Mouse (Mus musculus) gastrocnemius, adult 2 months (tissue): ENCODE results near the gene Rbbp4. TPM values are rescaled to one million over a fixed set of nuclear protein-coding genes. Genes with fewer than 3 reads are reported as not detected.
A peak's percentile ranks its signal among the peaks of the same experiment; 100 is the strongest.

Source experiments
- DNase-seq: peaks from one replicate; pipeline ENCODE4 v3.0.0; 2022
- H3K27ac ChIP-seq: fragments of 200-600 bp; 2 replicates; pipeline ENCODE4 v1.8.1; 2022; ENCODE audit warnings: mild to moderate bottlenecking
- H3K4me3 ChIP-seq: fragments of 200-600 bp; 2 replicates; pipeline ENCODE4 v1.8.1; 2022; ENCODE audit warnings: mild to moderate bottlenecking, moderate library complexity
- CTCF ChIP-seq: fragments of 200-600 bp; IDR thresholded peaks from 2 replicates; pipeline ENCODE4 v1.8.1; 2022; ENCODE audit warnings: antibody characterized with exemption, mild to moderate bottlenecking, moderate library complexity
- intact Hi-C: fragments of 180-260 bp; cut with DNase I; formaldehyde crosslinking; loops from one replicate; pipeline ENCODE4 v1.15.1; 2025
- long read RNA-seq, 2 experiments: library from polyadenylated mRNA; stranded (forward); transcript quantifications; one replicate each; pipeline ENCODE4 v2.0.0; 2021
- total RNA-seq, 2 experiments: library from RNA; stranded (reverse); gene quantifications; 2 replicates each; pipeline ENCODE4 v1.2.3; 2021

Gene Rbbp4
- total RNA-seq: 10 to 100 TPM; 38.5 to 46.9 TPM
- long read RNA-seq, experiment 1, full-length matches to known transcripts: 1 of 8 reads
- long read RNA-seq, experiment 1, partial matches to known transcripts: 2 of 8 reads
- long read RNA-seq, experiment 1, other reads (novel, unspliced or antisense): 5 of 8 reads
- long read RNA-seq, experiment 2, full-length matches to known transcripts: 2 of 7 reads
- long read RNA-seq, experiment 2, partial matches to known transcripts: 1 of 7 reads
- long read RNA-seq, experiment 2, other reads (novel, unspliced or antisense): 4 of 7 reads

GRCm38 (mm10) chr4:129335216-129336074, at the start of gene Rbbp4, which contains the start of gene Zbtb8os:
TSS of gene Rbbp4 (minus strand) at chr4:129335370.
TSS of gene Zbtb8os (plus strand) at chr4:129335695.
- intact Hi-C loops: no loop called here
- peak; percentile 99 for DNase-seq
- Histone ChIP-seq H3K4me3 (peak within 1 kb of the TSS; percentile 82), H3K27ac (peak within 1 kb of the TSS; percentile 98)
- peak; percentile 22; the same call in 1 of the 2 replicates for TF ChIP-seq CTCF

- intact Hi-C loops: no loop called here
- DNase-seq: peak; percentile 46
- no peak for TF ChIP-seq CTCF
- Histone ChIP-seq H3K27ac (no peak overlapping the region), H3K4me3 (peak overlapping the region; percentile 11; the same call in 1 of the 2 replicates)
Observed at GRCm38 (mm10) chr4:129384440-129384839, 49.3 kb upstream of the Rbbp4 start.

- no peak for DNase-seq
- TF ChIP-seq CTCF: no peak
- Histone ChIP-seq H3K4me3 (peak overlapping the region; percentile 55), H3K27ac (0 out of 2 replicates have a peak overlapping the region, but pooled peaks have one; percentile 12)
- intact Hi-C loops: no loop called here
Observed at GRCm38 (mm10) chr4:129383586-129383985, 48.4 kb upstream of the Rbbp4 start.

GRCm38 (mm10) chr4:129382488-129382887, 47.3 kb upstream of the Rbbp4 start:
- Histone ChIP-seq H3K4me3 (peak overlapping the region; percentile 55), H3K27ac (peak overlapping the region; percentile 43)
- TF ChIP-seq CTCF: no peak
- intact Hi-C loops: no loop called here
- peak; percentile 20 for DNase-seq

- DNase-seq: no peak
- peak overlapping the region; percentile 43; the same call in 1 of the 2 replicates for H3K27ac ChIP-seq
- no peak overlapping the region for H3K4me3 ChIP-seq
- intact Hi-C loops: no loop called here
- TF ChIP-seq CTCF: no peak
Observed at GRCm38 (mm10) chr4:129382029-129382428, 46.9 kb upstream of the Rbbp4 start.

- DNase-seq: no peak
- intact Hi-C loops: no loop called here
- H3K27ac ChIP-seq: no peak overlapping the region
- TF ChIP-seq CTCF: no peak
- no peak overlapping the region for H3K4me3 ChIP-seq
Observed at GRCm38 (mm10) chr4:129381148-129381547, 46.0 kb upstream of the Rbbp4 start.

GRCm38 (mm10) chr4:129379805-129380204, 44.6 kb upstream of the Rbbp4 start:
- H3K27ac ChIP-seq: no peak overlapping the region
- H3K4me3 ChIP-seq: no peak overlapping the region
- DNase-seq: no peak
- no peak for TF ChIP-seq CTCF
- intact Hi-C loops: no loop called here

- intact Hi-C loops: no loop called here
Observed at GRCm38 (mm10) chr4:129377601-129378390, 42.6 kb upstream of the Rbbp4 start, which contains the start of gene Zbtb8a. TSS of gene Zbtb8a (minus strand) at chr4:129378116.

GRCm38 (mm10) chr4:129376961-129377545, 41.9 kb upstream of the Rbbp4 start:
- intact Hi-C loops: no loop called here
- peak overlapping the region; percentile 90 for H3K4me3 ChIP-seq
- peak; percentile 73 for DNase-seq
- peak overlapping the region; percentile 83 for H3K27ac ChIP-seq
- no peak for TF ChIP-seq CTCF

More at GRCm38 (mm10) chr4:129377601-129378390, 42.6 kb upstream of the Rbbp4 start, which contains the start of gene Zbtb8a:
- Histone ChIP-seq H3K27ac (peak within 1 kb of the TSS; percentile 83), H3K4me3 (peak within 1 kb of the TSS; percentile 90)
- peak; percentile 7; the same call in 1 of the 2 replicates for TF ChIP-seq CTCF
- peak; percentile 55 for DNase-seq

- intact Hi-C loops: no loop called here
- no peak for TF ChIP-seq CTCF
- no peak overlapping the region for H3K27ac ChIP-seq
- no peak for DNase-seq
- no peak overlapping the region for H3K4me3 ChIP-seq
Observed at GRCm38 (mm10) chr4:129375821-129376220, 40.7 kb upstream of the Rbbp4 start.

- no peak overlapping the region for H3K27ac ChIP-seq
- intact Hi-C loops: no loop called here
- TF ChIP-seq CTCF: no peak
- no peak for DNase-seq
- H3K4me3 ChIP-seq: no peak overlapping the region
Observed at GRCm38 (mm10) chr4:129375000-129375399, 39.8 kb upstream of the Rbbp4 start.

- Histone ChIP-seq H3K4me3 (no peak overlapping the region), H3K27ac (no peak overlapping the region)
- no peak for TF ChIP-seq CTCF
- intact Hi-C loops: no loop called here
- no peak for DNase-seq
Observed at GRCm38 (mm10) chr4:129374219-129374755, 39.1 kb upstream of the Rbbp4 start.
